Mouse (Mus musculus): ENCODE results near the gene Gm4450. TPM values are rescaled to one million over a fixed set of nuclear protein-coding genes. Genes with fewer than 3 reads are reported as not detected.

Gene Gm4450
- not detected in 2 replicates for polyA plus RNA-seq (2012; rRNA removed)

DNA sequence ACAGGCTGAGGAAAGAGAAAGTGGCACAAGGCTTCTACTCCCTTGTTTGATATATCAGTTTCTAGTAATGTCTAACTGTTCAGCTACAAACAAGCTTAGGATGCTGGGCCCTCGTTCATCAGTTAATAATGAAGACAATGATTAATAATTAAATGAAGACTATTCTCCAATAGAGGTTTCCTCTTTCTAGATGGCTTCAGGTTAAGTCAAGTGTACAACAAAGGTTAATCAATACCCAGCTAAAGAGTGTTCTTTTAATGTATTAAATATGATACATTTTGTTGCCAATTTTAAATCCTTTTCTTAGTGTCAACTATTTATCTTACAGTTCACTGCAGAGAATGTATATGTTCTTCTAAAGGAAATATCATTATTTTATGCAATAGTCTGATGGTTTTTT, at the start of gene Gm4450:
Gene Gm4450 (minus strand): TSS at position 101 of the 400 bp plus-strand sequence.

Other genes starting within 250 kb of the Gm4450 start
- not detected in 2 replicates for gene Reg4, start 235.0 kb downstream of the Gm4450 start, polyA plus RNA-seq (2012; rRNA removed)
- gene Hmgcs2, start 176.7 kb downstream of the Gm4450 start, polyA plus RNA-seq (2012; rRNA removed) = 210 and 274 TPM in 2 replicates
- gene Phgdh, start 117.1 kb downstream of the Gm4450 start, polyA plus RNA-seq (2012; rRNA removed) = 99.0 and 106 TPM in 2 replicates
- gene Zfp697, start 74.7 kb downstream of the Gm4450 start, polyA plus RNA-seq (2012; rRNA removed) = 5.5 and 6.7 TPM in 2 replicates
- gene Hsd3b4, start 53.4 kb upstream of the Gm4450 start, polyA plus RNA-seq (2012; rRNA removed) = not detected in 2 replicates
- gene Gm10681, start 131.7 kb upstream of the Gm4450 start, polyA plus RNA-seq (2012; rRNA removed) = not detected in 2 replicates
- not detected in 2 replicates for gene Hsd3b5, start 173.1 kb upstream of the Gm4450 start, polyA plus RNA-seq (2012; rRNA removed)

Measured in ovary, adult 2 months (tissue).